Mouse (Mus musculus) cerebellum, adult 8-10 months (tissue): ENCODE results near the gene Grid2.

Experiments
- DNase-seq: peaks from one replicate; pipeline ENCODE4 v3.0.0; 2022

Grid2 gene

GRCm38 (mm10) chr6:64617417-64618135 lies 1361.9 kb downstream of the Grid2 start:
- DNase-seq: no peak

- DNase-seq: no peak
Observed at GRCm38 (mm10) chr6:64623404-64623803, 1367.7 kb downstream of the Grid2 start.

GRCm38 (mm10) chr6:64647661-64648060 lies 1392.0 kb downstream of the Grid2 start:
- no peak for DNase-seq

- DNase-seq: no peak
Observed at GRCm38 (mm10) chr6:64648196-64648595, 1392.5 kb downstream of the Grid2 start.

GRCm38 (mm10) chr6:64649296-64650226 lies 1393.9 kb downstream of the Grid2 start:
- DNase-seq: peak; percentile 65

- DNase-seq: no peak
Observed at GRCm38 (mm10) chr6:64650765-64651164, 1395.1 kb downstream of the Grid2 start.

- no peak for DNase-seq
Observed at GRCm38 (mm10) chr6:64671010-64671409, 1415.3 kb downstream of the Grid2 start.

GRCm38 (mm10) chr6:64678815-64679214 lies 1423.1 kb downstream of the Grid2 start:
- no peak for DNase-seq

- peak; percentile 17 for DNase-seq
Observed at GRCm38 (mm10) chr6:64683974-64684373, 1428.3 kb downstream of the Grid2 start.

- DNase-seq: no peak
Observed at GRCm38 (mm10) chr6:64684973-64685372, 1429.3 kb downstream of the Grid2 start.

GRCm38 (mm10) chr6:64688181-64688944 lies 1432.7 kb downstream of the Grid2 start:
- no peak for DNase-seq

GRCm38 (mm10) chr6:64694688-64695087 lies 1439.0 kb downstream of the Grid2 start:
- DNase-seq: no peak

GRCm38 (mm10) chr6:64703659-64704058 lies 1448.0 kb downstream of the Grid2 start:
- no peak for DNase-seq

- DNase-seq: no peak
Observed at GRCm38 (mm10) chr6:64727751-64728403, 1472.2 kb downstream of the Grid2 start.

- DNase-seq: no peak
Observed at GRCm38 (mm10) chr6:64728499-64729198, 1473.0 kb downstream of the Grid2 start, which contains the start of gene Atoh1. Gene Atoh1 (plus strand): TSS chr6:64729125.

GRCm38 (mm10) chr6:64729231-64730011 lies 1473.7 kb downstream of the Grid2 start:
- no peak for DNase-seq

GRCm38 (mm10) chr6:64730030-64730429 lies 1474.4 kb downstream of the Grid2 start:
- no peak for DNase-seq

- DNase-seq: no peak
Observed at GRCm38 (mm10) chr6:64730506-64731020, 1474.9 kb downstream of the Grid2 start.

GRCm38 (mm10) chr6:64731126-64731525 lies 1475.5 kb downstream of the Grid2 start:
- no peak for DNase-seq

- DNase-seq: no peak
Observed at GRCm38 (mm10) chr6:64731621-64732320, 1476.1 kb downstream of the Grid2 start.
